Mouse (Mus musculus) naive thymus-derived CD4-positive, alpha-beta T cell, adult 2 months (primary cell): ENCODE measurements around the gene Rtkn2.
A peak's percentile ranks its signal among the peaks of the same experiment; 100 is the strongest.

ENCODE experiments used
- DNase-seq: peaks from one replicate; pipeline ENCODE4 v3.0.0-alpha.2; 2011; ENCODE audit warnings: low read depth

The Rtkn2 gene

GRCm38 (mm10) chr10:68104481-68104880 is 125.1 kb downstream of the Rtkn2 start:
- peak; percentile 47 for DNase-seq

DNA sequence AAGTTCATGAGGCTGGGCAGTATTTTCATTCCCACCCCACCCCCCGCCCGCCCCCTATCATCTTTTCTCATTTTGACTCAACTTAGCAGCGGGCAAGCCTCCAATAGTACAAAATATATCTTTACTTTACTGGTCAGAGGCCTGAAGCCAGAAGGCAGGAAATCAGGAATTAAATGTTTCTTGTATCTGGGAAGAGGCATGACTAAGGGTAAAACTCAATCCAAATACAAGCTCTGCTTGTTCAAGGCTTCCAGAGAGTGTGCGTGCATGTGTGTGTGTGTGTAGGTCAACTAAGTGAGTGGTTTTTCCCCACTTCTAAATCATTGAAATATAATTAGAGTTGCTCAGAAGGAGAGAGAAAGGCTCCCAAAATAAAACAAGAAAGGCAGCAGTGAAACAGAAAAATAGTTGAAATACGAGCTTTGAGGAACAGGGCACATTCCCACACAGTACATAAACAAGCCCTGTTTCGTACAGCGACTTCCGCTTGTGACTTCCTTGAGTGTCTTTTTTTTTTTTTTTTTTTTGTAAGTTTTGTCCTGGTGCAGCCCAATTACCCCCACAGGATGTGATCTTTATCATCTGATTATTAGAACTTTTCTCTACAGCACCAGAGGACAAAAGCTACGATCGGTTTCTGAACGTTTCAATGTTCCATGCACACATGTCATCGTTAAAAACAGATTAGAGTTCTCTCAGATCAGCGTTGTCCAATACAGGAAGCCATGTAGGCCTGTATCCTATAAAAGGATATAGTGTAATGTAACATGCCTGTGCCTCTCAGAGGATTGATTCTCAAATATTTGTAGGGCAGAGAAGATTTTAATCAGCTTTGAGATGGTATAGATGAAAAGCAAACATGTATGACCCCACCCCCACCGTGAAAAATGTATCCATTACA is 125.8 kb downstream of the Rtkn2 start:
- peak; percentile 75 for DNase-seq

DNA sequence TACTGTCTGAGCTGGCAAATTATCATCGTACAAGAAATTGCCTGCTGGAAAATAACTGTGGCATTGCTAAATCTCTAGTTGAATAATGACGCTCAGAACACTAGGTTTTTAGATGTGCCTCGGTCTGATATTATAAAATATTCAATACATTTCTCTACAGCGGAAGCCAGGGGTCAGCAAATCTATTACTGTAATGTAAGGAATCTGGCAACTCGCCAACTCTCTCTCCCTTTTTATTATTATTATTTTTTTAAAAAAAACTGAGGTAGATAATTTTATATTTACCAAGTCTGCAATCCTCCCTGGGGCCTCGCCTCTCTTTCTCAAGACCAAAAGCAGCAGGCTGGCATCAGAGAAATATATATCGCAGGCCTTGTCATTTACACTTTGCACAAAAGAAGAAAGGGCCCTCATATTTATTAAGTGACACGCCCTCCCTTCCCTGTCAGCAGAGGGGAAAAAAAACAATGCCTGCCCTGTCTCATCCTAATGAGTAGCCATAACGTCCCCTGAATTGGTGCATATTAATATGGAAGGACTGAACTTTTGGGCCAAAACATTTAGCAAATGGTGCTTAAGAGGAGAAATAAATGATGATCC is 127.1 kb downstream of the Rtkn2 start:
- DNase-seq, result no peak

DNA sequence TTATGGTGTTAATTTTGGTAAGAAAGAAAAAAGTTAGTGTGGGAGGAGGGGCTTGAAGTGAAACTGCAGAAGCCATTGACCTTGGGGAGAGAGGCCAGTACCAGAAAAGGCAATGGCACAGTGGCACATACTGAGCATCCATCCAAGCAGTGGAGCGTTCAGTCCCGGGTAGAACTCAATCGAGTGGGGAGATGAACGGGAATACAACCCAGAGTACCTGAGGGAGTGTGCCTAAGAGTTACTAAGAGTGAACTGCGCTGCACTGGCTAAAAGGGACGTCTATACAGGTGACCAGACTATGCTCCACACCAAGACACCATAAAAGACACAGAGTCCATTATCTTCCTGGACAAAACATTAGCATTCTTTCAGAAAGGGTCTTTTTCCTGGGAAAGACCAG is 128.3 kb downstream of the Rtkn2 start:
- no peak for DNase-seq
